Mouse (Mus musculus) myocyte (in vitro differentiated cells): ENCODE results near the gene Slc1a2.

ENCODE experiments used
- CEBPB ChIP-seq: IDR thresholded peaks from 2 replicates; pipeline ENCODE4 v1.6.1; 2011; ENCODE audit warnings: mild to moderate bottlenecking, moderate library complexity; ENCODE audit not compliant: poor library complexity, insufficient read depth, severe bottlenecking
- E2F4 ChIP-seq: IDR thresholded peaks from one replicate; pipeline ENCODE4 v1.6.1; 2011; ENCODE audit warnings: mild to moderate bottlenecking, control low read depth, moderate library complexity; ENCODE audit not compliant: insufficient read depth
- MAX ChIP-seq: IDR thresholded peaks from one replicate; pipeline ENCODE4 v1.6.1; 2011; ENCODE audit warnings: low read depth, mild to moderate bottlenecking, control low read depth
- MYOD1 ChIP-seq, 3 experiments: IDR thresholded peaks; one replicate each; pipeline ENCODE4 v1.6.1; 2011; ENCODE audit warnings: control low read depth in 2 of 3, low read depth in 2 of 3, mild to moderate bottlenecking in 2 of 3, moderate library complexity in 1 of 3; ENCODE audit not compliant: insufficient read length in 2 of 3, control insufficient read depth in 1 of 3
- MYOG ChIP-seq, 3 experiments: IDR thresholded peaks; one replicate each; pipeline ENCODE4 v1.6.1; 2011; ENCODE audit warnings: control low read depth in 2 of 3, low read depth in 2 of 3, mild to moderate bottlenecking in 2 of 3; ENCODE audit not compliant: insufficient read length in 2 of 3, control insufficient read depth in 1 of 3, insufficient read depth in 1 of 3
- POLR2A ChIP-seq: IDR thresholded peaks from one replicate; pipeline ENCODE4 v1.6.1; 2011; ENCODE audit warnings: low read depth, mild to moderate bottlenecking, control low read depth, moderate library complexity; ENCODE audit not compliant: insufficient read length
- POLR2AphosphoS2 ChIP-seq: IDR thresholded peaks from one replicate; pipeline ENCODE4 v1.6.1; 2011; ENCODE audit warnings: low read depth, control low read depth; ENCODE audit not compliant: insufficient read length
- REST ChIP-seq: IDR thresholded peaks from one replicate; pipeline ENCODE4 v1.6.1; 2011; ENCODE audit warnings: mild to moderate bottlenecking, control low read depth, moderate library complexity; ENCODE audit not compliant: insufficient read depth, insufficient read length
- TCF12 ChIP-seq: IDR thresholded peaks from one replicate; pipeline ENCODE4 v1.6.1; 2011; ENCODE audit warnings: mild to moderate bottlenecking, control low read depth; ENCODE audit not compliant: poor library complexity, insufficient read depth, severe bottlenecking
- USF1 ChIP-seq: IDR thresholded peaks from one replicate; pipeline ENCODE4 v1.6.1; 2011; ENCODE audit warnings: low read depth, mild to moderate bottlenecking, control low read depth, moderate library complexity

GRCm38 (mm10) chr2:102768267-102768666 lies 109.8 kb downstream of the Slc1a2 start:
- TF ChIP-seq POLR2A (no peak), USF1 (no peak), E2F4 (no peak), TCF12 (no peak), MAX (no peak), MYOG (IDR thresholded peaks at IDR 0.05; ENCODE audit: control insufficient read depth in 1 of 3, insufficient read depth in 1 of 3, insufficient read length in 2 of 3, low read depth in 2 of 3) (no peak), POLR2AphosphoS2 (no peak), CEBPB (no peak), MYOD1 (IDR thresholded peaks at IDR 0.05; ENCODE audit: control insufficient read depth in 1 of 3, insufficient read length in 2 of 3, low read depth in 2 of 3) (no peak), REST (no peak)
